30 mouse cellular contexts compared by ENCODE assay signal in genomic region chr5:75458317-75458716, GRCm38 (mm10).
A peak's percentile ranks its signal among the peaks of the same experiment; 100 is the strongest.
DNase-seq lines count a peak whose midpoint lies in the region; ATAC-seq and TF ChIP-seq lines count a peak whose summit lies in the region.
"Had no signal": no experiment of that assay in that cellular context is flagged by ENCODE, and none has a peak within 500 bp of the region (broad histone marks: within the 10 kb centered on the region; RNA-seq: fewer than 3 reads in every experiment).

No protein-coding gene starts in this region.

- no peaks in the 10 kb centered on the region; the same call in 1 of the 2 replicates for H3K79me2 ChIP-seq in MEL (ENCODE audit: control insufficient read depth, insufficient read depth, low read length, poor library complexity)

- peak; percentile 4 for DNase-seq in heart, adult 11 months
- DNase-seq in heart, postnatal 10 days: no peak
- peak; percentile 77 for DNase-seq in MEL (ENCODE audit: low read depth, low spot score)
- peak; percentile 37 for DNase-seq in c-Kit-positive CD71-positive TER-119-positive erythroid progenitor cells, embryonic 14.5 days (ENCODE audit: low spot score)
- no peak for DNase-seq in gastrocnemius, postnatal 25 days
- no peak for DNase-seq in hindbrain, embryonic 11.5 days (ENCODE audit: low spot score)
- DNase-seq: adrenal gland, postnatal 10 days; adrenal gland, postnatal 36 days; B cell, adult 2 months; cerebellum, adult 11-12 months; cerebellum, adult 8-10 months; cerebellum, postnatal 10 days; cerebellum, postnatal 36 days; embryo, embryonic 11 days; gastrocnemius, adult 2 months; gastrocnemius, postnatal 14 days; heart, postnatal 36 days had no signal

- peak overlapping the region; percentile 29 for H3K9ac ChIP-seq in MEL (ENCODE audit: control insufficient read depth, low read depth, low read length, poor library complexity, severe bottlenecking)
- no peak overlapping the region for H3K9ac ChIP-seq in midbrain, embryonic 16.5 days (ENCODE audit: low read depth, low read length)
- no peak overlapping the region for H3K9ac ChIP-seq in hindbrain, embryonic 11.5 days (ENCODE audit: low read depth, low read length)
- H3K9ac ChIP-seq: embryonic facial prominence, embryonic 13.5 days; forebrain, embryonic 12.5 days; forebrain, embryonic 15.5 days; hindbrain, embryonic 14.5 days had no signal

- peaks cover 28 to 67% of the 10 kb centered on the region in 2 experiments for H3K4me1 ChIP-seq in MEL (ENCODE audit: control insufficient read depth in 1 of 2, insufficient read depth in 2 of 2, low read length in 2 of 2)
- no peaks in the 10 kb centered on the region for H3K4me1 ChIP-seq in midbrain, embryonic 16.5 days (ENCODE audit: control insufficient read depth, insufficient read depth, low read length)
- no peaks in the 10 kb centered on the region for H3K4me1 ChIP-seq in hindbrain, embryonic 11.5 days (replicated peaks; ENCODE audit: control insufficient read depth, insufficient read depth, low read length)
- H3K4me1 ChIP-seq: forebrain, embryonic 12.5 days; forebrain, embryonic 15.5 days had no signal

- intact Hi-C loops in heart, postnatal 10 days (cut with DNase I): no loop called here

- H3K4me2 ChIP-seq in midbrain, embryonic 16.5 days (ENCODE audit: low read length): no peak overlapping the region
- H3K4me2 ChIP-seq in hindbrain, embryonic 11.5 days (replicated peaks; ENCODE audit: low read depth, low read length): no peak overlapping the region
- H3K4me2 ChIP-seq: embryonic facial prominence, embryonic 13.5 days; forebrain, embryonic 12.5 days; forebrain, embryonic 15.5 days; heart, embryonic 11.5 days; hindbrain, embryonic 14.5 days had no signal

- no peak for TF ChIP-seq RAD21 in MEL (IDR thresholded peaks at IDR 0.05; ENCODE audit: low read depth, low read length)

- H3K36me3 ChIP-seq in MEL (ENCODE audit: control insufficient read depth in 1 of 2, insufficient read depth in 2 of 2, low read length in 2 of 2): peaks cover 0 to 49% of the 10 kb centered on the region in 2 experiments; a peak in 2 of 4 replicates
- no peaks in the 10 kb centered on the region for H3K36me3 ChIP-seq in midbrain, embryonic 16.5 days (ENCODE audit: control insufficient read depth, insufficient read depth, low read length)
- H3K36me3 ChIP-seq in hindbrain, embryonic 11.5 days (ENCODE audit: control insufficient read depth, insufficient read depth, low read length): no peaks in the 10 kb centered on the region
- H3K36me3 ChIP-seq: embryonic facial prominence, embryonic 10.5 days; embryonic facial prominence, embryonic 13.5 days; forebrain, embryonic 12.5 days; forebrain, embryonic 15.5 days; hindbrain, embryonic 10.5 days had no signal

- no peak for ATAC-seq in midbrain, embryonic 16.5 days
- ATAC-seq in hindbrain, embryonic 11.5 days (ENCODE audit: low FRiP score): no peak
- ATAC-seq: forebrain, embryonic 15.5 days; hindbrain, postnatal 0 days; intestine, postnatal 0 days; Patski had no signal

- H3K9me3 ChIP-seq in MEL (replicated peaks; ENCODE audit: insufficient read depth, low read length): no peaks in the 10 kb centered on the region
- no peaks in the 10 kb centered on the region for H3K9me3 ChIP-seq in midbrain, embryonic 16.5 days (replicated peaks; ENCODE audit: control insufficient read depth, low read length, poor library complexity, severe bottlenecking)
- H3K9me3 ChIP-seq in hindbrain, embryonic 11.5 days (ENCODE audit: control insufficient read depth, low read length): no peaks in the 10 kb centered on the region
- H3K9me3 ChIP-seq: embryonic facial prominence, embryonic 10.5 days; embryonic facial prominence, embryonic 13.5 days; forebrain, embryonic 12.5 days; forebrain, embryonic 15.5 days; hindbrain, embryonic 10.5 days had no signal

- no peak; a peak in 1 of 4 replicates for TF ChIP-seq POLR2A in MEL (IDR thresholded peaks at IDR 0.05; ENCODE audit: control insufficient read depth in 1 of 2, insufficient read depth in 1 of 2, low read depth in 1 of 2, low read length in 2 of 2, poor library complexity in 1 of 2)

- H3K4me3 ChIP-seq in MEL (ENCODE audit: control insufficient read depth in 1 of 2, insufficient read depth in 1 of 2, low read depth in 2 of 2, low read length in 2 of 2): no peak overlapping the region
- H3K4me3 ChIP-seq in midbrain, embryonic 16.5 days (ENCODE audit: low read depth, low read length): no peak overlapping the region
- H3K4me3 ChIP-seq in hindbrain, embryonic 11.5 days (ENCODE audit: low read depth, low read length): no peak overlapping the region
- H3K4me3 ChIP-seq: embryonic facial prominence, embryonic 10.5 days; embryonic facial prominence, embryonic 13.5 days; erythroblast, embryonic 14.5 days; forebrain, embryonic 12.5 days; forebrain, embryonic 15.5 days; gastrocnemius, adult 2 months; hindbrain, embryonic 10.5 days had no signal

- WGBS in midbrain, embryonic 16.5 days: 93% methylated on average over 7 of the region's 7 CpGs
- 93% methylated on average over 7 of the region's 7 CpGs for WGBS in hindbrain, embryonic 11.5 days

- TF ChIP-seq CTCF in MEL (IDR thresholded peaks at IDR 0.05 in 2 of 3, conservative IDR thresholded peaks at IDR 0.05 in 1 of 3; ENCODE audit: control insufficient read depth in 1 of 3, insufficient read depth in 1 of 3, low read depth in 2 of 3, low read length in 3 of 3, poor library complexity in 1 of 3, severe bottlenecking in 1 of 3): no peak

- H3K27me3 ChIP-seq in MEL (ENCODE audit: control insufficient read depth in 1 of 2, insufficient read depth in 2 of 2, low read length in 2 of 2): no peaks in the 10 kb centered on the region
- no peaks in the 10 kb centered on the region for H3K27me3 ChIP-seq in midbrain, embryonic 16.5 days (ENCODE audit: control insufficient read depth, insufficient read depth, low read depth, low read length)
- H3K27me3 ChIP-seq in hindbrain, embryonic 11.5 days (ENCODE audit: control insufficient read depth, insufficient read depth, low read length): no peaks in the 10 kb centered on the region
- H3K27me3 ChIP-seq: CH12.LX; embryonic facial prominence, embryonic 13.5 days; forebrain, embryonic 12.5 days; forebrain, embryonic 15.5 days; Patski had no signal

- H3K27ac ChIP-seq in MEL (ENCODE audit: control insufficient read depth, low read depth, low read length): peak overlapping the region; percentile 99
- H3K27ac ChIP-seq in midbrain, embryonic 16.5 days (ENCODE audit: low read length): no peak overlapping the region
- no peak overlapping the region for H3K27ac ChIP-seq in hindbrain, embryonic 11.5 days (ENCODE audit: low read depth, low read length)
- H3K27ac ChIP-seq: embryonic facial prominence, embryonic 10.5 days; embryonic facial prominence, embryonic 13.5 days; forebrain, embryonic 12.5 days; forebrain, embryonic 15.5 days; gastrocnemius, adult 2 months; hindbrain, embryonic 10.5 days; hindbrain, embryonic 14.5 days; hindbrain, postnatal 0 days had no signal

- TF ChIP-seq EP300 in MEL (IDR thresholded peaks at IDR 0.05; ENCODE audit: low read depth in 1 of 2, low read length in 2 of 2): peak in 1 of 2 experiments; percentile 54; a peak in 2 of 4 replicates

TF ChIP-seq in MEL, 35 proteins besides CTCF, POLR2A, EP300 and RAD21:
- TF ChIP-seq MAZ (IDR thresholded peaks at IDR 0.05; ENCODE audit: low read depth, low read length) (no peak), ELF1 (IDR thresholded peaks at IDR 0.05; ENCODE audit: low read depth, low read length) (peak; percentile 82), MXI1 (IDR thresholded peaks at IDR 0.05; ENCODE audit: low read depth, low read length) (no peak), BHLHE40 (IDR thresholded peaks at IDR 0.05; ENCODE audit: borderline replicate concordance, low read depth, low read length) (no peak), MYC (IDR thresholded peaks at IDR 0.05; ENCODE audit: low read depth, low read length) (0 out of 2 replicates have a peak, but pooled peaks have one; percentile 24), MEF2A (IDR thresholded peaks at IDR 0.05; ENCODE audit: extremely low read depth, insufficient replicate concordance, low read depth, low read length, poor library complexity, severe bottlenecking) (no peak), ZMIZ1 (IDR thresholded peaks at IDR 0.05; ENCODE audit: low read depth, low read length) (no peak), TCF12 (IDR thresholded peaks at IDR 0.05; ENCODE audit: low read depth, low read length) (0 out of 2 replicates have a peak, but pooled peaks have one; percentile 11), USF1 (IDR thresholded peaks at IDR 0.05; ENCODE audit: low read depth, low read length) (no peak), HCFC1 (IDR thresholded peaks at IDR 0.05; ENCODE audit: low read depth, low read length) (no peak), CHD1 (IDR thresholded peaks at IDR 0.05; ENCODE audit: low read depth, low read length) (no peak), ZKSCAN1 (IDR thresholded peaks at IDR 0.05; ENCODE audit: low read depth, low read length) (no peak), ZC3H11A (IDR thresholded peaks at IDR 0.05; ENCODE audit: low read depth, low read length) (no peak), RCOR1 (IDR thresholded peaks at IDR 0.05; ENCODE audit: low read depth, low read length) (peak; percentile 29; the same call in 1 of the 2 replicates), NRF1 (IDR thresholded peaks at IDR 0.05; ENCODE audit: insufficient read depth, low read depth, low read length, poor library complexity, severe bottlenecking) (no peak), USF2 (IDR thresholded peaks at IDR 0.05; ENCODE audit: borderline replicate concordance in 1 of 2, insufficient read depth in 1 of 2, low read depth in 1 of 2, low read length in 2 of 2) (no peak), POLR2AphosphoS5 (IDR thresholded peaks at IDR 0.05; ENCODE audit: borderline replicate concordance, low read depth, low read length) (no peak), UBTF (IDR thresholded peaks at IDR 0.05; ENCODE audit: borderline replicate concordance, insufficient read depth, low read depth, low read length) (no peak), GATA1 (IDR thresholded peaks at IDR 0.05; ENCODE audit: low read depth, low read length) (0 out of 2 replicates have a peak, but pooled peaks have one; percentile 4), TAL1 (IDR thresholded peaks at IDR 0.05; ENCODE audit: low read length) (no peak), KAT2A (conservative IDR thresholded peaks at IDR 0.05; ENCODE audit: low read depth, low read length) (no peak), ETS1 (IDR thresholded peaks at IDR 0.05; ENCODE audit: low read depth, low read length) (peak; percentile 100), MYB (IDR thresholded peaks at IDR 0.05; ENCODE audit: low read depth, low read length) (no peak), ZNF384 (IDR thresholded peaks at IDR 0.05; ENCODE audit: low read depth, low read length) (no peak), POLR2AphosphoS2 (IDR thresholded peaks at IDR 0.05; ENCODE audit: low read length) (no peak), MAFK (IDR thresholded peaks at IDR 0.05; ENCODE audit: borderline replicate concordance, low read depth, low read length) (no peak), SIN3A (IDR thresholded peaks at IDR 0.05; ENCODE audit: low read length) (peak; percentile 51; the same call in 1 of the 2 replicates), CHD2 (IDR thresholded peaks at IDR 0.05; ENCODE audit: low read length) (no peak)

Comparison
In these comparisons a context has a peak if more than half of its experiments do, and no peak if none do; other contexts are left out.
1. DNase-seq: peak in heart, adult 11 months (single experiment), MEL (single experiment) and c-Kit-positive CD71-positive TER-119-positive erythroid progenitor cells, embryonic 14.5 days (single experiment); none in heart, postnatal 10 days (0 of 2), gastrocnemius, postnatal 25 days (single experiment) and hindbrain, embryonic 11.5 days (single experiment).